Mouse (Mus musculus): ENCODE measurements around the gene Pbx4. TPM values are rescaled to one million over a fixed set of nuclear protein-coding genes. Genes with fewer than 3 reads are reported as not detected.

Gene Pbx4
- polyA plus RNA-seq, 1 experiment from 2014 or later = 42.5 TPM

DNA sequence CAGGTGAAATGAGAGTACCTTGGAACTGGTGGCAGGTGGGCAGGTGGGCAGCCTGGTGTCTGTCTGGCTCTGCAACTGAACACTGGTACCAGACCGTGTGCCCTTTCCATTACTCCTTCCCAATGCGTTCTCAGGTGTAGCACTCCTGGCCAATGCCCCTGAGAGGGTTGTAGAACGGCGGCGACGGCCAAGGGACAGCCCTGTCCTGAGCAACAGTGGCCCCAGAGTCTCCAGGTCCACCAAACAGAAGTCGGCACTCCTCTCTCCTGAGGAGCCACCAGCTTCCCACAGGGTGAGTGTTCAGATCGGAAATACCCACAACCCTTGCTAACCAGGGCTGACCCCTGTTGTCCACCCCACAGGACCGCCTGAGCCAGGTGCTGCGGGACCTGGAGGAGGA, 27.2 kb upstream of the Pbx4 start:
- no peak for ATAC-seq (ENCODE audit: low FRiP score)
- Histone ChIP-seq H3K36me3 (ENCODE audit: control insufficient read depth, insufficient read depth, low read length) (peaks cover 28% of the 10 kb centered on the region), H3K4me3 (ENCODE audit: low read depth, low read length) (no peak overlapping the region), H3K9me3 (ENCODE audit: control insufficient read depth, low read length) (no peaks in the 10 kb centered on the region), H3K9ac (ENCODE audit: low read depth, low read length) (no peak overlapping the region), H3K4me2 (replicated peaks; ENCODE audit: low read depth, low read length) (no peak overlapping the region), H3K27ac (ENCODE audit: low read depth, low read length) (no peak overlapping the region), H3K4me1 (replicated peaks; ENCODE audit: control insufficient read depth, insufficient read depth, low read length) (no peaks in the 10 kb centered on the region), H3K27me3 (ENCODE audit: control insufficient read depth, insufficient read depth, low read length) (no peaks in the 10 kb centered on the region)
- WGBS = 97% methylated on average over 10 of the region's 10 CpGs
- no peak for DNase-seq (ENCODE audit: low spot score)

DNA sequence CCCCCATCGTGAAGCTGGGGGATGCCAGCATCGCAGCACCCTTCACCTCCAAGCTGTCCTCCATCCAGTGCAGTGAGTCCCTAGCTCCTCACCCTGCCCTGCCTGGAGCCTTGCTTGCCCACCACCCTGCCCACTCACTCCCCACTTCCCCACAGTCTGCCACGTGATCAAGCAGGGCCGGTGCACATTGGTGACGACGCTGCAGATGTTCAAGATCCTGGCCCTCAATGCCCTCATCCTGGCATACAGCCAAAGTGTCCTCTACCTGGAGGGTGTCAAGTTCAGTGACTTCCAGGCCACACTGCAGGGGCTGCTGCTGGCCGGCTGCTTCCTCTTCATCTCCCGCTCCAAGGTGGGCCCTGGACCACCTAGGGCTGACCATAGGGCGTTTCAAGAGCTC, 26.8 kb upstream of the Pbx4 start:
- DNase-seq (ENCODE audit: low spot score) (no peak), ATAC-seq (ENCODE audit: low FRiP score) (no peak)
- Histone ChIP-seq H3K4me1 (replicated peaks; ENCODE audit: control insufficient read depth, insufficient read depth, low read length) (no peaks in the 10 kb centered on the region), H3K9me3 (ENCODE audit: control insufficient read depth, low read length) (no peaks in the 10 kb centered on the region), H3K36me3 (ENCODE audit: control insufficient read depth, insufficient read depth, low read length) (peaks cover 28% of the 10 kb centered on the region), H3K4me3 (ENCODE audit: low read depth, low read length) (no peak overlapping the region), H3K27ac (ENCODE audit: low read depth, low read length) (no peak overlapping the region), H3K9ac (ENCODE audit: low read depth, low read length) (no peak overlapping the region), H3K27me3 (ENCODE audit: control insufficient read depth, insufficient read depth, low read length) (no peaks in the 10 kb centered on the region), H3K4me2 (replicated peaks; ENCODE audit: low read depth, low read length) (no peak overlapping the region)
- WGBS = 98% methylated on average over 9 of the region's 9 CpGs

DNA sequence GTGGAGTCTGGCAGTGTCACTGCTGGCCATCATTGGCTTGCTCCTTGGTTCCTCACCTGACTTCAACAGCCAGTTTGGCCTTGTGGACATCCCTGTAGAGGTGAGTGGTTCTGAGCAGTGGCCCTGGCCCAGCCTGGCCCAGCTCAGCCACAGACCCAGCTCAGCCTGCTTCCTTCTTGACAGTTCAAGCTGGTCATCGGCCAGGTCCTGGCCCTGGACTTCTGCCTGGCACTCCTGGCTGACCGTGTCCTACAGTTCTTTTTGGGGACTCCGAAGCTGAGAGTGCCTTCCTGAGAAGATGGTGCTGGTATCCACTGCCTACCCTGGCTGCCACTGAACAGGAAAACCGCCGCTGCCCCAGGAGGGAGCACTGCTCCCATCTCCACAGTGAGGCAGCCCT, 25.1 kb upstream of the Pbx4 start:
- ATAC-seq (ENCODE audit: low FRiP score) = no peak

DNA sequence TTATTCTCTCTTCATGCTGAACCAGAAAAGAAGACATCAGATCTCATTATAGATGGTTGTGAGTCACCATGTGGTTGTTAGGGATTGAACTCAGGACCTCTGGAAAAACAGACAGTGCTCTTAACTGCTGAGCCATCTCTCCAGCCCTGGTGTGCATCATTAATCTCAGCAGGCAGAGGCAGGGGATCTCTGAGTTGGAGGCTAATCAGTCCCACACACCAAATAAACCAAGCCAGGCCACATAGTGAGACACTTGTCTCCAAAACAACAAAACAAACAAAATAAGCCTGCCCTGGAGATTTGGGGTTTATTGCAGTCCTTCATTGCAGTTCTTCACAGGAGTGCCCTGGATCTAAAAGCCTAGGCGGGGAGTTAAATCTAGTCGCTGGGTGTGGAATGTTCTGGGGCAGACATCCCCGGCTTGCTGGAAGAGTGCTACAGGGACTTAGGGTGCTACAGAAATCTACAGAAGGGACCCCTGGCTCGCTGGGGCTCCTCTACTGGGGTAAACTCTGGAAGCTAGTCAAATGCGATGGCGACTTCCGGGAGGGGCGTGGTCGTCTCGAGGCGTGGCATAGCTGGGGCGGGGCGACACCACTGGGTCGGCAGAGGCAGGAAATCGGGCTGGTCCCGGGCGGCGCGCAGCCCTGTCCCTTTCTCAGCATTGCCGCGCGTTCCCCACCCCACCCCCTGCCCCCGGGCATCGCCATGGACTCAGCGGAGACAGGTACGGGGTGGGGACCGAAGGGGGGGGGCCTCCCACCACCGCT, 24.0 kb upstream of the Pbx4 start, which contains the start of gene Gmip:
Gene Gmip (plus strand): TSS at position 586 of the 770 bp plus-strand sequence.
- Histone ChIP-seq H3K27ac (ENCODE audit: low read depth, low read length) (peak within 1 kb of the TSS; percentile 47), H3K4me3 (ENCODE audit: low read depth, low read length) (peak within 1 kb of the TSS; percentile 55), H3K4me2 (replicated peaks; ENCODE audit: low read depth, low read length) (peak within 1 kb of the TSS; percentile 72), H3K9me3 (ENCODE audit: control insufficient read depth, low read length) (no peaks in the 10 kb centered on the region), H3K4me1 (replicated peaks; ENCODE audit: control insufficient read depth, insufficient read depth, low read length) (no peaks in the 10 kb centered on the region), H3K36me3 (ENCODE audit: control insufficient read depth, insufficient read depth, low read length) (peaks cover 23% of the 10 kb centered on the region), H3K9ac (ENCODE audit: low read depth, low read length) (peak within 1 kb of the TSS; percentile 57), H3K27me3 (ENCODE audit: control insufficient read depth, insufficient read depth, low read length) (no peaks in the 10 kb centered on the region)
- DNase-seq (ENCODE audit: low spot score) = peak; percentile 84
- 8% methylated on average over 25 of the region's 28 CpGs for WGBS
- ATAC-seq (ENCODE audit: low FRiP score) = peak; percentile 83

More for the DNA sequence above, 25.1 kb upstream of the Pbx4 start:
- no peak for DNase-seq (ENCODE audit: low spot score)
- Histone ChIP-seq H3K4me2 (replicated peaks; ENCODE audit: low read depth, low read length) (no peak overlapping the region), H3K27ac (ENCODE audit: low read depth, low read length) (no peak overlapping the region), H3K36me3 (ENCODE audit: control insufficient read depth, insufficient read depth, low read length) (peaks cover 23% of the 10 kb centered on the region), H3K9me3 (ENCODE audit: control insufficient read depth, low read length) (no peaks in the 10 kb centered on the region), H3K4me1 (replicated peaks; ENCODE audit: control insufficient read depth, insufficient read depth, low read length) (no peaks in the 10 kb centered on the region), H3K4me3 (ENCODE audit: low read depth, low read length) (no peak overlapping the region), H3K27me3 (ENCODE audit: control insufficient read depth, insufficient read depth, low read length) (no peaks in the 10 kb centered on the region), H3K9ac (ENCODE audit: low read depth, low read length) (no peak overlapping the region)
- 91% methylated on average over 5 of the region's 5 CpGs for WGBS

DNA sequence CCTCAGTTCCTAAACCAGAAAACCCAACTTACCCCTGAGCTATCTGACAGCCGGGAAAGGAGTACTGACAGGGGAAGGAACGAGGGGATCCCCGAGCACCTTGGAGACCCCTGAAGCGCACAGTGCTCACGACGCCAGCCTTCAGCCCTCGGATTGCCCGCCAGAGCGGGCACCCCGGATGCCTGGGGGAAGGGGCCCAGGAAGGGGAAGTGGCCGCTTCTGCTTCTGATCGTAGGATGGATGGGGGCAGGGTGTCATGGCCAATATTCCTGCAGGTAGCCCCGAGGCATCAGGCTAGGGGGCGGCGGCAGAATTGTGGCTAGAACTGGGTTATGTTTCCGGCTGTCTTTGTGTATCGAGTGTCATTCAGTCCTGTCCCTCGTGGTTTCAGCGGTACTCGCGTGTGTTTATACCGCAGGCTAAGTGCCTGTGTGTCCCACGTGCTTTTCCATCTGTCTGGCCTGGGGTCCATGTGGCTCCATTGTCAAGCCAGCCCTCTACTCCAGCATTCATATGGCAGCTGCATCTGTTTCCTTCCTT, 23.4 kb upstream of the Pbx4 start:
- WGBS = 3% methylated on average over 21 of the region's 23 CpGs
- H3K4me1 ChIP-seq (replicated peaks; ENCODE audit: control insufficient read depth, insufficient read depth, low read length) = no peaks in the 10 kb centered on the region
- H3K36me3 ChIP-seq (ENCODE audit: control insufficient read depth, insufficient read depth, low read length) = peaks cover 25% of the 10 kb centered on the region
- peak overlapping the region; percentile 72 for H3K4me2 ChIP-seq (replicated peaks; ENCODE audit: low read depth, low read length)
- H3K27ac ChIP-seq (ENCODE audit: low read depth, low read length) = peak overlapping the region; percentile 47
- ATAC-seq (ENCODE audit: low FRiP score) = peak; percentile 81
- peak; percentile 55 for DNase-seq (ENCODE audit: low spot score)
- no peaks in the 10 kb centered on the region for H3K9me3 ChIP-seq (ENCODE audit: control insufficient read depth, low read length)
- no peaks in the 10 kb centered on the region for H3K27me3 ChIP-seq (ENCODE audit: control insufficient read depth, insufficient read depth, low read length)
- peak overlapping the region; percentile 57 for H3K9ac ChIP-seq (ENCODE audit: low read depth, low read length)
- H3K4me3 ChIP-seq (ENCODE audit: low read depth, low read length) = peak overlapping the region; percentile 55

DNA sequence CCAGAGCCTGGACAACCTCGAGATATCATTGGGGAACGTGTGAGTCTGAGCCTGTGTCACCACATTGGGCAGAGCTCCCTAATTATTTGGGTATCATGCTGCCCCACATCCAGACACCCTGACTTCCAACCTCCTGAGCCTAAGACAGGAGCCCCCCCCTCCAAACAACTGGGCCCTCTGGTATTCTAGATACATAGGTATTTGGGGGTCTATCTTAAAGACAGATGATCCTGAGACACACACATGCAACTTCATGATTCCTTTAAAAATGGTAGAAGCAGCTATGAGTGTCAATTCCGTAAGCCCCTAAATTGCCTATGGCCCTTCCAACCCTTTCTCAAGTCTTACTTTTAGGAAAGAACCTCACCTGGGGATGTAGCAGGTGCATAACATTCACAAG, 22.5 kb upstream of the Pbx4 start:
- no peak for ATAC-seq (ENCODE audit: low FRiP score)
- H3K9ac ChIP-seq (ENCODE audit: low read depth, low read length) = no peak overlapping the region; the same call in 1 of the 2 replicates
- DNase-seq (ENCODE audit: low spot score) = no peak
- no peaks in the 10 kb centered on the region for H3K27me3 ChIP-seq (ENCODE audit: control insufficient read depth, insufficient read depth, low read length)
- H3K9me3 ChIP-seq (ENCODE audit: control insufficient read depth, low read length) = no peaks in the 10 kb centered on the region
- no peak overlapping the region for H3K4me3 ChIP-seq (ENCODE audit: low read depth, low read length)
- 75% methylated on average over 3 of the region's 3 CpGs for WGBS
- no peaks in the 10 kb centered on the region for H3K4me1 ChIP-seq (replicated peaks; ENCODE audit: control insufficient read depth, insufficient read depth, low read length)
- no peak overlapping the region for H3K27ac ChIP-seq (ENCODE audit: low read depth, low read length)
- H3K4me2 ChIP-seq (replicated peaks; ENCODE audit: low read depth, low read length) = no peak overlapping the region
- peaks cover 31% of the 10 kb centered on the region for H3K36me3 ChIP-seq (ENCODE audit: control insufficient read depth, insufficient read depth, low read length)

DNA sequence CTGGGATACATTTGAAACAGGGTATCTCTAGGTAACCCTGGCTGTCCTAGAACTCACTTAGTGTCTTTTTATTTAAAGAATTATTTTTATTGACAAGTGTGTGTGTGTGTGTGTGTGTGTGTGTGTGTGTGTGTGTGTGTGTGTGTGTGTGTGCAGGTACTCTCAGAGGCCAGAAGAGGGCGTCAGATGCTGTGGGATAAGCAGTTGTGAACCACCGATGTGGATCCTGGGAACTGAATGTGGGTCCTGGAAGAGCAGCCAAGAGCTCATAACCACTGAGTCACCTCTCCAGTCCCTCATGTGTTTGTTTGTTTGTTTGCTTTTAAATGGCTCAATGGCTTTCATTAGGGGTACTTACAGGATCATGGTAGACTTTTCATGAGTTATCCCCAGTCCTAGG, 17.4 kb upstream of the Pbx4 start:
- peaks cover 8% of the 10 kb centered on the region for H3K36me3 ChIP-seq (ENCODE audit: control insufficient read depth, insufficient read depth, low read length)
- no peak for DNase-seq (ENCODE audit: low spot score)
- WGBS = 91% methylated on average over 2 of the region's 2 CpGs

DNA sequence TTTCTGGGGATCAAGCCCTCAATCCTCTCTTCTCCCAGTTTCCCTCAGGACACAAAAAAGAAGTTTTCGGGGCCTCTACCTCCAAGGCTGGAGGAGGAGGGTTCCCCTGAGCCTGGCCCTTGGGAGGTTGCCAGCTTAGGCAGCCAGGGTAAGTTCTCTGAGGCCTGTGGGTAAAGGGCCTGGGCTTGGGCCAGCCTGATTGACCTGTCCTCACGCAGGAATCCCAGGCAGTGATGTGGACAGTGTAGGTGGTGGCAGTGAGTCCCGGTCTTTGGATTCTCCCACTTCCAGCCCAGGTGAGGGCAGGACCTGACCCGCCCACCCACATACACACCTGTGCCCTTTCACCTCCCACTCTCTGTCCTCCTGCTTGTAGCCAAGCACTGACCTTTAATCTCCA, 16.9 kb upstream of the Pbx4 start:
- Histone ChIP-seq H3K36me3 (ENCODE audit: control insufficient read depth, insufficient read depth, low read length) (peaks cover 8% of the 10 kb centered on the region), H3K9ac (ENCODE audit: low read depth, low read length) (no peak overlapping the region), H3K9me3 (ENCODE audit: control insufficient read depth, low read length) (no peaks in the 10 kb centered on the region), H3K27ac (ENCODE audit: low read depth, low read length) (no peak overlapping the region), H3K4me3 (ENCODE audit: low read depth, low read length) (no peak overlapping the region), H3K27me3 (ENCODE audit: control insufficient read depth, insufficient read depth, low read length) (no peaks in the 10 kb centered on the region), H3K4me1 (replicated peaks; ENCODE audit: control insufficient read depth, insufficient read depth, low read length) (no peaks in the 10 kb centered on the region), H3K4me2 (replicated peaks; ENCODE audit: low read depth, low read length) (no peak overlapping the region)
- ATAC-seq (ENCODE audit: low FRiP score) (no peak), DNase-seq (ENCODE audit: low spot score) (no peak)
- 94% methylated on average over 4 of the region's 4 CpGs for WGBS

More for the DNA sequence above, 17.4 kb upstream of the Pbx4 start:
- no peak overlapping the region for H3K27ac ChIP-seq (ENCODE audit: low read depth, low read length)
- H3K4me2 ChIP-seq (replicated peaks; ENCODE audit: low read depth, low read length) = no peak overlapping the region
- H3K27me3 ChIP-seq (ENCODE audit: control insufficient read depth, insufficient read depth, low read length) = no peaks in the 10 kb centered on the region
- H3K4me1 ChIP-seq (replicated peaks; ENCODE audit: control insufficient read depth, insufficient read depth, low read length) = no peaks in the 10 kb centered on the region
- no peak overlapping the region for H3K9ac ChIP-seq (ENCODE audit: low read depth, low read length)
- H3K9me3 ChIP-seq (ENCODE audit: control insufficient read depth, low read length) = no peaks in the 10 kb centered on the region
- no peak overlapping the region for H3K4me3 ChIP-seq (ENCODE audit: low read depth, low read length)
- no peak for ATAC-seq (ENCODE audit: low FRiP score)

DNA sequence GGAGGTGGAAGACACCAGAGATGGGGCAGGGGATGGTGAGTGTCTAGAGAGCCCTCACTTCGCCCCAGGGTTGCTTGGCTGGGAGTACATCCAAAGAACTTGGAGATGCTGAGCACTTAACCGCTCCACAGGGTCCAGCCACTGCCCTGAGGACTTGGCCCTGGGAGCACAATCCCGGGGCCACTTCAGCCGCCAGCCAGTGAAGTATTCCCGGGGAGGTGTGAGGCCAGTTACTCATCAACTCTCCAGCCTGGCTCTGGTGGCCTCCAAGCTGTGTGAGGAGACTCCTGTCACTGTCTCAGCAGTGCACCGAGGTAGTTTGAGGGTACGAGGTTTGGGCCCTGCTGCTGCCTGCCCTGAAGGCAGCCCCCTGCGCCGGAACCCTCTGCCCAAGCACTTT, 11.8 kb upstream of the Pbx4 start:
- Histone ChIP-seq H3K9me3 (ENCODE audit: control insufficient read depth, low read length) (no peaks in the 10 kb centered on the region), H3K27ac (ENCODE audit: low read depth, low read length) (no peak overlapping the region), H3K9ac (ENCODE audit: low read depth, low read length) (no peak overlapping the region), H3K4me2 (replicated peaks; ENCODE audit: low read depth, low read length) (no peak overlapping the region), H3K36me3 (ENCODE audit: control insufficient read depth, insufficient read depth, low read length) (no peaks in the 10 kb centered on the region; the same call in 1 of the 2 replicates), H3K4me1 (replicated peaks; ENCODE audit: control insufficient read depth, insufficient read depth, low read length) (peaks cover 8% of the 10 kb centered on the region), H3K27me3 (ENCODE audit: control insufficient read depth, insufficient read depth, low read length) (no peaks in the 10 kb centered on the region), H3K4me3 (ENCODE audit: low read depth, low read length) (no peak overlapping the region)
- DNase-seq (ENCODE audit: low spot score) (no peak), ATAC-seq (ENCODE audit: low FRiP score) (no peak)
- WGBS = 78% methylated on average over 9 of the region's 9 CpGs

All from hindbrain, embryonic 11.5 days (tissue).